Mouse (Mus musculus): Measurements from ENCODE around the gene Dcakd.
A peak's percentile ranks its signal among the peaks of the same experiment; 100 is the strongest.

Dcakd gene

DNA sequence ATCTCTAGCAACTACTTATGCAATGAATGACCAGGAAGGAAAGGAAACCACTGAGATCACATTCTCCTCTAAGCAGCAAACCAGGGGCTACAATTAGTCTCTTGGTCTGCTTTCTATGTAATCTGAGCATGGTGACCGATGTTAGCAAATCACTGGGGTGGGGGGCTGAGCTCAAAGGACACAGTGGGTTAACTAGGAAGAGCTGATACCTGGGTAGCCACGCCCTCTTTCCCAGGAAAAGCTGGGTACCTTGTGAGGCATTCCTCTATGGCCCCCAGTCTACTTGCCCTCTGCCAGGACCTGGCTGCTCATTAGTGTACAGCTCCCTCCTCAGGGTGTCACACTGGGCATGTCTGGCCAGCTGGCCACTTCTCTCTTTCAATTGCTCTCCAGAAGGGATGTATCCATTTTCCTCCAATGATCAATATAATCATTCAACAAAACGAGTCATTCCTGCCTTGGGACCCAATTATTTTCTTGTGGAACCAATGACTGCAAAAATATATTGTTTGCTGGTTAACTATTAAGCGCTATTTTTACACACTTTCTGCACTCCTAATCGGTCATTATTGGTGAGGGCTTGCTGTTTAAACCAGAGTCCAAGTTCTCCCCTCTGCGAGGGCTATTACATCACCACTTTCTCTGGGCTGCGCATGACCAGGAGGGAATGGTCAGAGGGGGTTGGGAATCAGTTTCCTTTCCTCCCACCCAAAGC lies 21.7 kb downstream of the Dcakd start:
- DNase-seq (ENCODE audit: low spot score in 2 of 2), result no peak

DNA sequence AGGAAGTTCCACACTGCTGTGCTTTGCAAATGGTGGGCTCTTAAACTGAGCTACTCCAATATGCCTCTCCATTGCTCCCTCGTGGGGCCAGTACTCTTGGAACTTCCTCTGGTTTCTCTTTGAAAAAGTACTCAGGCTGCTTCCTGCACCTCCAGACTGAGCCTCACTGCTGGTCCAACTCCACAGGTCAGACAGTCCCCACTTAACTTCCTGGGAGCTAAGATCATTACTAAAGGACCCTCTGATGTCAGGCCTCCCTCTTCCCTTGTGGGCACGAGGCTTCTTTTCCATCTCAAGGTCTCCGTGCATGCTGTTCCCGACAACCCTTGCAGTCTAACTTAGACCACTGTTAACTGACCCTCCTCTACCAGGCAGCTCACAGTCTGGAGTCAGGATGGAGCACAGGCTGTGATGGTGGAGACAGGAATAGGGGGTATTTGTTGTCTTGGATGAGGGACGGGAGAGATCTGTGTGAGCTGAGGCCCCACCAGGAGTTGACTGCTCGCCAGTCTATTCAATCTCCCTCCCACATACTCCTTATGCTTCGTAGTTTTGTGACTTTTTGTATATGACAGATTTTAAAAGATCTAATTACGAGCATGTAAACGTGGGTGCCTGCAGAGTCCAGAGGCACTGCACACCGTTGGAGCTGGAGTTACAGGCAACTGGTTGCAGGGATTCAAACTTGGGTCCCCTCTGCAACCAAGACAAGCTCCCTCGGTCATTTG lies 22.7 kb downstream of the Dcakd start:
- no peak for DNase-seq (ENCODE audit: low spot score in 2 of 2)

DNA sequence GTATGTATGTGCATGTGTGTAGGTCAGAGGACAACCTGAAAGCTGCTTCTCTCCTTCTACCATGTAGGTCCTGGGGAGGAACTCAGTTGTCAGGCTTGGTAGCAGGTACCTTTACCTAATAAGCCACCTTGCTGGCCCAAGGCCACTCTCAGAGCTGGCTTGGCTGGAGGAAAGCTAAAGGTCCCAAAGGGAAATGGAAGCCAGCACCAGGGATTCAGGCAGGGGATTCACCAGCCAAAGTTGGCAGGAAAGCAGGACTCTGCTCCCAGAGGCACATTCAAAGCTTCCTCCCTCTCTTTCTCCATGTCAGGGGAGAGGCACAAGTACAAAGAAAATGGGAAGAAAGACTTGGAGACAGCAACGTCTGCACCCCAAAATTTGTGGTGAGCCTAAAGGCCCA lies 23.3 kb downstream of the Dcakd start:
- DNase-seq (ENCODE audit: low spot score in 2 of 2), result no peak

DNA sequence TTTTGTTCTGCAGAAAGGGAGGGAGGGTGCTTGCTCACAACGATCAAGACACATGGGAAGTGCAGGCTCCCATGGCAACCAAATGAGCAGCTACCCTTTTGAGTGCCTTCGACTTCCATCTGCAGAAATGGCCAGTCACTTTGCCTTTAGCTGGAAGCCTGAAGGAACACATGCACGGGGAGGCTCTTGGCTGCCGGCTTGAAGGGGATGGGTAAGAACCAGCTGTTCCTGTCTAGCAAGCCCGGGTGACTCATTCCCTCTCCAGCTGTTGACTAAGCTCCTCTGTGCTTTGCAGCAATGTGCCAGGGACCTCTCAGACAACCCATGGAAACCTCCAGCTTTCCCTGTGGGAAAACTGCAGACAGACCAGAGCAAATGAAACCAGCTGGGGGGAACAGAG lies 24.9 kb downstream of the Dcakd start:
- peak; percentile 81 to 85 for DNase-seq (ENCODE audit: low spot score in 2 of 2)

DNA sequence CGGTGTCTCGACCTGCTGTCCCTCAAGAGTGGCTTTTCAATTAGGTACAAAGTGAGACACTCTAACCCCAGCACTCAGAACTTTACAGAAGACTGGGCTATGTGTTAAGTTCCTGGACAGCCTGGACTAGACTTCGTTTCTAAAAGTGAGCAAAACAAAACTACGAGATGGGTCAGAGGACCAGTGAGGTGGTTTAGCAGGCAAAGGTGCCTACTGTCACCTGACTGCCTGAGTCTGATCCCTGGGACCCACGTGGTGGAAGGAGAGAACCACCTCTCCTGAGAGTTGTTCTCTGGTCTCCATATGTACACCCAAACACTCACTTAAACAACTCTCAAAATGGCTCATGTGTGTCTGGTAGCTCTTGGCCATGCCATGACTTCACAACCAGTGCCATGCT lies 27.1 kb downstream of the Dcakd start:
- DNase-seq (ENCODE audit: low spot score in 2 of 2), result no peak

DNA sequence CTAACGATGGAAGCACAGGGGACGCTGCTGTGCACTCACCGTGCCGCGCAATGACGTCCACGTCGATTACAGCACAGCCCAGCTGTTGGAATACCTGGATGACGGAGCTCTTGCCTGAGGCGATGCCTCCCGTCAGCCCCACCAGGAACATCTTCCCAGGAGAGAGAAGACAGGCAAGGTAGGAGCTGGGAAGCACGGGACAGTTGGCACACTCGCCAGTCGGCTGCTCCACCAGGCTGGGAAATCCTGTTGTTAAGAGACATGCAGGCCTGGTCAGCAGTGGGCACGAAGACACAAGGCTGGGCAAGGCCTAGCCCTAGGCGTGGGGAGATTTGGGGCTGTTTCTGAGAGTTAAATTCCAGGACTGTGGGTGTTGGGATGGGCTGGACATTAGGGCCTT lies 28.0 kb downstream of the Dcakd start:
- DNase-seq (ENCODE audit: low spot score in 2 of 2), result no peak

DNA sequence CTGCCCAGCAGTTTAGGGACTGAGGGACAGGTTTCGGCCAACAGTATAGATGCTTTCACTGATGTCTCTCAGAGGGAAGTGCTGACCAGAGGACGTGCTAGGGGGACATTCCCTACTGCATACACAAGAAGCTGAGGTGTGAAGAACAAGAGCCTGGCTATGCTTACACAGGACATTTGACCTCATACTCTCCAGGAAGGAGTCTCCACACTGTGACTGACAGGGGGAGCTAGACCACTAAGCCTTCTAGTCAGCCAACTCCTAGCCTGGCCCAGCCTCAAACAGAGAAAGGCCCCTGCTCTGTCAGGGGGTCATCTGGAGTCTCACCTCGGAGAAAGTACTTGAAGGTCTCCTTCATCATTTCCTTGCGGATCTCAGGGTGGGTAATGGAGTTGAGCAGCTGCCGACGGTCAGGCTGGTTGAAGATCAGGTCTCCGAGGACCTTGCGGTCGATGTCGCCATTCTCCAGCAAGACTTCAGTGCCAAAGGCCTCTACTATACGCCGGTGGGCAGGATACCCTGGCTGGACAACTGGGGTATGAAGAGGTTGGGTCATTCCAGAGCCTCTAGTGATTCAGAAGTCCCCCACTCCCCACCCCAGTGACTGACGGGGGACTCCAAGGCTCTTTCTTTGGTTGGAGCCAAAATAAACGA lies 28.7 kb downstream of the Dcakd start:
- DNase-seq (ENCODE audit: low spot score in 2 of 2), result no peak

DNA sequence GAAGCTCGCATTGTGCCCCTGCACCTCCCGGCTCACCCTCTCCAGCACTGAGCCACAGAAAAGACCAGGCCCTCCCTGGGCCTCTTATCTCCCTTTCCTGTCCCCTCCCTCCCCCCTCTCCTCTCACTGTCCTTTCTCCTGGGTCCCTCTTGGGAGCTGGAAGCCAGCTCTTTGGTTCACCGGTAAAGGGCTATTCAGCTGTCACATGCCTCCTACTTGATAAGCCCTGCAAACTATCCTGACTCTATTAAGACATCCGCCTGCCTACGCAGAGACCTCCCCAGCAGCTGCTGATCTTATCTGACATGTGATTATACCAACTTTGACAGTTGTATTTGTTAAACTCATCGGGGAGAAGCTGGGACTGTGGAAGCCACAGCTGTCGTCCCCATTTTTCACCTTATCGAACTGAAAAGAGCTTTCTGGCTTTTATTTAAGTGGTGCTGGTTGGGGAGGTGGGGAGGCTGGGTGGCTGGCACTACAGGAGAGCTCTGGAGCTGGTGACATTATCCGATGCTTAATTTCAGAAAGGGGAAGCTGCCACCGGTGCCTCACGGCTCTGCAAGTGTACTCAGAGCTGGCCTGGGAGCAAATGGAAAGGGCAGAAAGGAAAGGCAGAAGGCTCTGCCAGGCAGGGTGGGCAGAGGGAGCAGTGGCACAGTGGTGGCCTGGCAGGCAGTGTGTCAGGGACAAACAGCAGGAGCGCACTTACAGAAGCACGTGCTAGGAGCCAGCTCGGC lies 29.4 kb downstream of the Dcakd start:
- no peak for DNase-seq (ENCODE audit: low spot score in 2 of 2)

DNA sequence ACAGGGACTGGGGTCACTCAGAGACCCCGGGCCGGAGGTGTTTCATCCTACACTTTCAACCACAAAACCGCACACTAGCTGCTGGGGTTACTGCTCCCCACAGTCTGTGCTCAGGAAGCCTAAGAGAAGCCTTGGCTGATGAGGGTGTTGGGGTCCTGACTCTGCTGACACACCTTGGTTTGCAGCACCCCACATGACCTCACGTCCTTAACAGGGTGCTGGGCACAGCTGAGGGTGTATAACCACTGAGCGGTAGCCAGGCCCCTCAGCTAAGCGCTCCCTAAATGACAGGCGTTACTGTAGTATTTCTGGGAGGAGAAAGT lies 29.9 kb downstream of the Dcakd start:
- no peak for DNase-seq (ENCODE audit: low spot score in 2 of 2)

DNA sequence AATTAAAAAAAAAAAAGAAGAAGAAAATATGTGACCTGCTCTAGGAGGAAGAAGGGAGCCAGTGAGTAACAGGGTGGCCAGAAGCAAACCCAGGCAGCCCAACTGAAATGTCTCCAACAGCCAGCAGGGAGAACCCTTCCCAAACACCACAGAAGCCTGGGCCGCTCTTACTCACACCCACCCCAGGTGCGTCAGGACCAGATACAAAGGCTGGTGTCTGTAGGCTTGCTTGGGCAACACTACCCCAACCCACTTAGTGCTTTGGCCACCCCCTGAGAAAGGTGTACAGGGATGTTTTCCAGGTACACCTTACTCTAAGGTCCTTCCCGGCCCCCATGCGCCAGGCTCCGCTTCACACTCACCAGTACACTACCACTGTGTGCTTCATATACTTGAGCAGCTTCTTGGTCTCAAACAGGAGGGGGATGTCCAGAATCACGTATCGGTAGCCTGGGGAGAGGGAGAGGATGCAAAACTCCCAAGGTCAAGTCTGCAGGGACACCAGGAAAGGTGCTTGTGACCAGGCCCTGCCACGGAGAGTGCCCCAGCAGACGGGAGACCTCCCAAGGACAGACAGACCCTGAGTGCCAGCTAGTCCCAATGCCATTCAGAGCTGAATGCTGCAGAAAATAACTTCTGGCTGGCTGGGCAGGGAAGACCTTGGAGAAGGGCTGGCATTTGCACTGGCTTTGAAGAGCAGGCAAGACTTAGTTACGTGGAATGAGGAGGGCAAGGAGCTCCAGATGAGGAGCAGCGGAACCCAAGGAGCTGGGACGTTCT lies 31.0 kb downstream of the Dcakd start:
- DNase-seq (ENCODE audit: low spot score in 2 of 2), result no peak

DNA sequence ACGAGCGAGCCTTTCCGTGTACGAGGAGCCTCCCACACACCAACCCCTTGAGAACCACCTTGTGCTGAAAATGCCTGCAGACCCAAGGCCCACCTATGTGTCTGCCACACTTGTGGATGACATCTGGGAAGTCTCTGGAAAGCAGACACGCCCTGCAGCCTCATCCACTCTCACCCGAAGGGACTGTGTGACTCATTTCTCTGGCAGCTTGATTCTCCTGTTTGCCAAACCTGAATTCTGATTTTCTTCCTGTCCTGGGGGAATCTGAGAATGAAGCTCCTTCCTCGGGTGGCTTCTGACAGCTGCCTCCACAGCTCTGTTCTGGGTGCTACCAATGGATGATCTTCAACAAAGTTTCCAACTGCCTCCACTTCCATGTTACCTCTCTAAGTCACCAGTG lies 31.7 kb downstream of the Dcakd start:
- DNase-seq (ENCODE audit: low spot score in 2 of 2), result no peak

DNA sequence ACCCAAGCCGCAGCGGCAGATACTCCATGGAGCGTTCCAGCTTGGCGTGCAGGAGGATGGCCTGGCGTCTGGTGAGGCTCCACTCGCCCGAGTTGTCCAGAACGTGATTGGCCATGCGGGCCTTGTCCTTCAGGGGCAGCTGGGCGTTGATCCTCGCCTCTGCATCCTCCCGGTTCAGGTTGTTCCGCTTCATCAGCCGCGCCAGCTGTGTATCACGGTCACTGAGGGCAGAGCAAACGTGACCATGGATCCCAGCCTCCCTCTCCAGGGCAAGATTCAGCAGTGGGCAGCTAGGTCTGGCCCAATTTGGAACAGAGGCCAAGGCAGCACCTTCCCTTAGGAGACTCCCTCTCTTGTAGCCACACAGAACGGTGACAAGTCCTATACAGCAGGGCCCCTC lies 33.2 kb downstream of the Dcakd start:
- DNase-seq (ENCODE audit: low spot score in 2 of 2), result no peak

DNA sequence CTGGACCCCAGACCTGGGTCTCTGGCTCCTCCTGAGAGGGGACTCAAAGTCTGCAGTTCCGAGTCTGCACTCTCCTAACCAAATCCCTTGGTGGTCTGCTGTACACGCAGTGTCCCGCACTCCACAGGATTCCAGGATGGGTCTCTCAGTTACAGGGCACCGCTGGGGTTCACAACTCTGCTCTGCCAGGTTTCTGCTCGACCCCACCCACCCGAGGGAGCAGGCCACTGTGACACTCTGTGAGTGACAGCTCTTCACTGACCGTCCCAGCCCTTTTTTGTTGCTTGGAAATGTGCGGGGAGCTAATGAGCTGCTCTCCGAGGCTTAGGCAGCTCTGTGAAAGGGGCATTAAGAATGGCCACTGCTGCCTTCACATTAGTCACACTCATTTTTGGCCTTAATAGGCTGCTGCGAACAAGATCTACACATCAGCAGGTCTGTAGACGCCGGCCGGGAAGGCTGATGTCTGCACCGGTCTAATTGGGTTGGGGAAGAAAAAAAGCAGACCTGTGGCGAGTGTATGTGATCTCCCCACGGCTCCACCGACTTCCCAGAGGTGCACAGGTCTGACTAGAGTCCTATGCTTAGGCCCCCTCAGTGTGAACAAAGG lies 34.6 kb downstream of the Dcakd start:
- no peak for DNase-seq (ENCODE audit: low spot score in 2 of 2)

DNA sequence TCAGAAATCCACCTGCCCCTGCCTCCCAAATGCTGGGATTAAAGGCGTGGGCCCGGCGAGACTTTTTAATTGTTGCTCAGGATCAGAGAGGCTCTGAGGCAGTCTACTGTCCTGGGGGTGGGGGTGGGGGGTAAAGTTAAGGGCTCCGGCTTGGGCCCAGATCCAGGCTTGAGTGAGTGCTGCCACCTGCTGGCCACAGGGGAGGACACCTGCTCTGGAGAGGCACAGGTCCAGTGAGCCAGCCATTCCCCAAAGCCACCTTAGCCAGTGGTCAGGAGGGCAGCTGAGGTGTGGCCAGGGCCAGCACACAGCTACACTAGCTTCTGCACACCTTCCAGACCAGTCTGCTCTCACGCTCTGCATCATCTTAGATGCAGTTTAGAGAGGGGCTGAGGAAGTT lies 35.2 kb downstream of the Dcakd start:
- DNase-seq (ENCODE audit: low spot score in 2 of 2), result no peak

DNA sequence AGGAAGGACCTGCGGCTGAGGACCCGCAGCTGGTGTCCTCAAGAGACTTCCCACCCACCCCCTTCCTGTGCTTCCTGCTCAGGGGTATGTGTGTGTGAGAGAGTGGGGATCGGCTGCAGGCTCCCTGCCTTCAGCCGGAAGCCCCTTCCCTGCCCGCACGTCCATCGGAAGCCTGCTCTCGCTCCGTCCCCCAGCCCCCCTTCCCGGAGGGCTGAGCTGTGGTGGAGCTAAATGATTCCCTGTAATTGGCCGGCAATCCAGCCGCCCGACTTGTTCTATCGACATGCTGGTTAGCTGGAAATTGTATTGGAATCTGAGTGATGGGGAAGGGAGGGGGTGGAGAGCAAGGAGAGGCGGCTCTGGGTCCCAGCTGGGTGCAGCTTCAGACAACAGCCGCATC lies 36.5 kb downstream of the Dcakd start:
- no peak for DNase-seq (ENCODE audit: low spot score in 2 of 2)

DNA sequence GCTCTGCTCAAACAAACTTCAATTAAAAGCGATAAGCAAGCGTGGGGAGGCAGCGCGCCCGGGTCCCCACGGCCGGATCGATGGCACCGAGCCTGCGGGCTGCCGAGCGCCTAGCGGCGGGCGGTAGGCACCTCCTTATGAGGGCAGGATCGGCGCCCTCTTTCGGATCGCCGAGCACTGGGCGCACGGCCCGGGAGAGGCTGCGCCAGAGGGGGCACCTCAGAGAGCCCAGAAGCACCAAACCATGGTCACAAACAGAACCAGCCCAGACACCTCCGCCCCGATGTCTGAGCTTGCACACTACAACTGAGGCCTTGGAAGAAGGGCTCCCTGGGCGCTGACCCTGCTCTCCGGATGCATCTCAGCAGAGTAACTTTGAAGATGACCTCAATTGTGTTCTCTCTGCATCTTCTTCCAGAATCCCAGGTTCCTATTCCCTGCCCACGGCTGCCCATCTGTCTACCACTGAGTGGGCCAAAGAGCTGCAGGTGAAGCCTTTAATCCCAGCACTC lies 37.9 kb downstream of the Dcakd start:
- DNase-seq (ENCODE audit: low spot score in 2 of 2), result no peak

DNA sequence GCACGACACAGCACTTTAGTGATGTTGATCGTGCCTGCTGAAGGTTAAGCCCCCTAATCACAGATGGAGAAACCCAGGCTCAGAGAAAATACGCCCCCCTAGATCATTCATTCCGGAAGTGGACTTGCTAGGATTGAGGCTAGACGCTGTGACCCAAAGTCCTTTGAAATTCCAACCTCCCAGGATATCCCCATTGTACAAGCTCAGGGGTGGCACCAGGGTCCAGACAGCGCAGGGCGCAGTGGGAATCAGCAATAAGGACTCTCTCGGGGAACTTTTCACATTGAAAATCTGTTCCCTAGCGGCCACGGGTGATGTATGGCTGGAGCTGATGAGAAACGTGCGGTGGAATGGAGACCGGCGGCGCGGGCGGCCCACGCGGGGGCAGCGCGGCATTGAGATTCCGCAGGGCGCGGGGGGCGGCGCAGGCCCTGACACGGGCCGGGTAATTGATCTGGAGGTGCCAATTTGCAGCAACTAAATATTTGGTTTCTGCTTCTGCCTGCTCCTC lies 38.4 kb downstream of the Dcakd start:
- DNase-seq (ENCODE audit: low spot score in 2 of 2), result no peak

DNA sequence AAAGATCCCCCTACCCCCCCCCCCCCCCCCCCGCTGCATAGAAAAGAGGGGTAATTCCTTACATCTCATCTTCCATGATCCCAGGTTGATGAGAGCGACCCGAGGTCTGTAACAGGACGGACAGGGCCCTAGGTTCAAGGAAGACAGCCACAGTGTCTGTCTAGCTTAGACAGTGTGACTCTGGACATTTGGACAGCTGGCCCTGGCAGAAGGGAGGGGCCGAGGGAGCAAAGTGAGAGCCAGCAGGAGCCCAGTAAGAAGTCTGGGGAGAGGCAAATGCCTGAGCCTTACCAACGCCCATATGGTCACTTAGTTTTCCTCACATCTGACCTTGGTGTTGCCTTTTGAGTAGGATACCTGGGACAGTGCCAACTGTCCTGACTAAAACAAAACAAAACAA lies 43.0 kb downstream of the Dcakd start:
- DNase-seq (ENCODE audit: low spot score in 2 of 2), result no peak

DNA sequence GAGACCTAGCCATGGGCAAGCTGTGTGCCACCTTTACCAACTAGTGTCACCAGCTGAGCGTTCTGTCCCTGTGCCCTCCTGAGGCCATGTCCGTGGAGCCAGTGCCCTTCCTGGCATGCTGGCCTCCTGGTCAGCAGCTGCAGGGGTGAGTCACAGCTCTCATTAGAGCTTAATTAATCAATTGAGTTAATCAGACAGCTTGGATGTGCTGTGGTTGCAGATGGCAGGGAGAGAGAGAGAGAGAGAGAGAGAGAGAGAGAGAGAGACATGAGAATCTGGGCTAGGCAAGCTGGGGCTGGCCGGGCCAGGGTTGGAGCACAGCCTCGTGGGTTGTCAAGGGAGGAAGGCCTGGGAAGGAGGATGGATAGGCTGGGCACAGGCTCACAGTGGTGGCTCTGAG lies 43.5 kb downstream of the Dcakd start:
- DNase-seq (ENCODE audit: low spot score in 2 of 2), result no peak

DNA sequence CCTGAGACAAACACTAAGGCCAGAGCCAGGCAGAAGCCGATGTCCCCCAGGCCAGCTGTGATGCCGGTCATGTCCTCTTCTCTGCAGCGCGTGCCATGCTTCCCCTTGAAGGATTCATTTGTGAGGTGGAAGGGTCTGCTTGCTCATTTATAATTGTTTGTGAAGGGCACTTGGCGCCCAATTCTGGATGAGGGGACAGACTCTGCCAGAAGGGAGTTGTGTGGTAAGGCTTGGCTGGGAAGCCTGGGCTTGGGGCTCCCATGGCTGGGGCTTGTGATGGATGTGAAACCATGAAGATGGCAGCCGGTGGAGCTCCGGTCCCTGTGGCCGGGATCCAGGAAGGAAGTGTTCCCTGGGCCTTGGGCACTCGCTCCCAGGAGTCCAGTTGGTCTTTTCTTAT lies 44.0 kb downstream of the Dcakd start:
- DNase-seq (ENCODE audit: low spot score in 2 of 2), result no peak

Measured in right cerebral cortex, postnatal 36 days (tissue).